Mouse (Mus musculus) embryo, embryonic 11 days (tissue): ENCODE results near the gene Dpm3.
"Not testable (repeated sequence)": the region's sequence is repeated elsewhere in the genome, so short reads cannot be mapped to it uniquely, and the experiment has no call there.

Experiments
- DNase-seq: peaks from one replicate; pipeline ENCODE4 v3.0.0-alpha.2; 2015

Gene Dpm3

DNA sequence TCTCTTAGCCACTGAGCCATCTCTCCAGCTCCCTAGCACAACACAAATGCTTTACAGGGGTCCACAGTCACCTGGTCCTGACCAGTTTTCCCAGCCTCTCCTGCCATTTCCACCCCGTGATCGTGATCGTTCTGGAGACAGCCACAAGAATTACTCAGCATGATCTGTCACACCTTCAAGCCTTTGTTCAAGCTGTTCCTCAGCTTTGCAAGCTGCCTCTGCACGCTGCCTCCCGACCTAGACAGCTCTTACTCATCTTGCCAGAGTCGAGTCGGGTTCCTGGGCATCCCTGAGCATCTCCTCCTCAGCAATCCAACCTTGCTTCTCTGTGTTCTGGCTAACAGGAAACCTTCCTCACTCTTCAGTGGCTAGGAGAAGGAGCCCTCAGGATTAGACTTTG lies at the start of gene Dpm3:
Gene Dpm3 (plus strand): TSS at position 283 of the 400 bp plus-strand sequence.
- no peak for DNase-seq

DNA sequence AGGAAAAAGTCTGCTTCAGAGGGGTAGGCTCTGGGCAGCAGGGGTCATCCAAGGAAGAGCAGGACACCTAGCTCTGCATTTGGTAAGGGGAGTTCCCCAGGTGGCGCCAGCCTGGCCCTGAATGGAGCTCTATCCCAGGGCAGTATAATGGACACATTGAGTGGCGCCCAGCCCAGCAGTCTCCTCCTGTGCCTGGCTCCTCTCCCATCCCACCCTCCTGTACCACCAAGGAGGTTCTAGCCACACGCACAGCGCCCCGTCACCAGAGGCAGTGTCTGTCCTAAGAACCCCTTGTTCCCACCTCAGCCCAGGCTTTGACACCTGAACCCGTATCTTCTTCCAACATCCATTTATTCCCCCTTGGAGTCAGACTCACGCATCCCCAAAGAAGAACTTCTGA lies 49.4 kb upstream of the Dpm3 start:
- DNase-seq, result no peak

- no peak for DNase-seq
Measured at GRCm38 (mm10) chr3:89210162-89210561, 49.0 kb upstream of the Dpm3 start.

GRCm38 (mm10) chr3:89210731-89211130 lies 48.4 kb upstream of the Dpm3 start:
- DNase-seq, result no peak

DNA sequence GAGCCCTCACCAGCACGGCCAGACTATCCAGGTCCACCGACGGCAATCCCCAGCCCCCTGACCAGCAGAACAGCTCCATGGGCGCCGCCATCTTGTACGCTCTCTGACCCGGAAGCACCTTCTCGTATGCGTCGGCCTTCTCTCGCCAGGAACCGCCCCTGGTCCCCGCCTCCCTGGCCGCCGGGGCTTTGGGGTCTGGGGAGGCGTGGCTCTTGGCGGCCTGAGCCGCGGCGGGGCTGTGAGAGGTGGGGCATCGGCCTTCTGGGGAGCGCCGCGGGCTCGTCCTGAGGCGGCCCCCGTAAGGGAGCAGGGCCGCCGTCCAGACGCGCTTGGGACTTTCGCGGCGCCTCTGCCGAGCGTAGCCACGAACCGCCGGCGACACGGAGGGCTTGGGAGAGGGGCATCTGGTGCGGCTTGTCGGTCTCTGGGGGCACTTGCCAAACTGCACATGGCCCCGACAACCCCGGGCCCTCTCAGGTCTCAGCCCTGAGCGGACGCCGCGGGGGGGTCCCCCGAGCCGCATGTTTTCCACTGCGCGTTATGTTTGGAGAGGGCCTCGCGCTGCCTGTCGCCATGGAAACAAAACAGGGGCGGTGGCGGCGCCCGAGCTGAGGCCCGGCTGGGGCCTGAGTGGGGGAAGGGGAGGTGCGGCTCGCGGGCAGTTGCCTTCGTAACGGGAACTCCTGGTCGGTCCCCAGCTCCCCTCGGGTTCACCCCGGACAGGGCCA lies 45.2 kb upstream of the Dpm3 start:
- DNase-seq, result peak; percentile 99

- peak; percentile 79 for DNase-seq
Measured at GRCm38 (mm10) chr3:89214681-89215411, 44.3 kb upstream of the Dpm3 start, which contains the start of gene Thbs3. Gene Thbs3, plus strand, starts transcription at chr3:89215180.

- peak; percentile 93 for DNase-seq
Measured at GRCm38 (mm10) chr3:89215853-89216252, 43.3 kb upstream of the Dpm3 start.

DNA sequence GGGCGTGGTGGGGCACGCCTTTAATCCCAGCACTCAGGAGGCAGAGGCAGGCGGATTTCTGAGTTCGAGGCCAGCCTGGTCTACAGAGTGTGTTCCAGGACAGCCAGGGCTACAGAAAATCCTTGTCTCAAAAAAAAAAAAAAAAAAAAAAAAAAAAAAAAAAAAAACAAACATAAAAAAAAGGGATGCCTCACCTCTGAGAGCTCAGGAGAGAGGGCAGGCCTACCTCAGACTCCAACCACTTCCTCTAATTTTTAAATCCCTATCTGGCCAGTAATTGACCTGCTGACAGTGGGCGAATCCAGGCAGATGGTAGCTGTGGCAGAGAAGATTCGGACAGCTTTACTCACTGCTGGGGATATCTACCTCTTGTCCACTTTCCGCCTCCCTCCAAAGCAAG lies 42.8 kb upstream of the Dpm3 start:
- not testable (repeated sequence) for DNase-seq

- no peak for DNase-seq
Measured at GRCm38 (mm10) chr3:89218271-89218670, 40.9 kb upstream of the Dpm3 start.

DNA sequence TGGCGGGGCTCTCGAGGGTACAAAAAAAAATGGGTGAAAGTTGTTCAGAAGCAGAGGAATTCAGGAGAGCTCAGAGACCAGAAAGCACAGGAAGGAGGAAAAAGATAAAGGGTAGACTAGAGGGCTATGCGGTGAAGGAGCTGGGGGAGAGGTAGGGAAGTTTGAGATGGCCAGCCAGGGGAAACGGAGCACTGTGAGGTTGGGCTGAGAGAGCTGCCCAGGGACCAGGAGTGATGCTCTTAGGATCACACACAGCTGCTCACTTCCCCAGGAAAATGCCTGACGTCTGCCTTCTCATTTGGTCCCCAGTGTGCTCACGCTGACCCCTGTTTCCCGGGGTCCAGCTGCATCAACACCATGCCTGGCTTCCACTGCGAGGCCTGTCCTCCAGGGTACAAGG lies 39.6 kb upstream of the Dpm3 start:
- DNase-seq, result peak; percentile 39

GRCm38 (mm10) chr3:89221167-89221566 lies 38.0 kb upstream of the Dpm3 start:
- no peak for DNase-seq

- DNase-seq, result no peak
Measured at GRCm38 (mm10) chr3:89224796-89225195, 34.4 kb upstream of the Dpm3 start.

GRCm38 (mm10) chr3:89225321-89225815 lies 33.8 kb upstream of the Dpm3 start:
- no peak for DNase-seq

DNA sequence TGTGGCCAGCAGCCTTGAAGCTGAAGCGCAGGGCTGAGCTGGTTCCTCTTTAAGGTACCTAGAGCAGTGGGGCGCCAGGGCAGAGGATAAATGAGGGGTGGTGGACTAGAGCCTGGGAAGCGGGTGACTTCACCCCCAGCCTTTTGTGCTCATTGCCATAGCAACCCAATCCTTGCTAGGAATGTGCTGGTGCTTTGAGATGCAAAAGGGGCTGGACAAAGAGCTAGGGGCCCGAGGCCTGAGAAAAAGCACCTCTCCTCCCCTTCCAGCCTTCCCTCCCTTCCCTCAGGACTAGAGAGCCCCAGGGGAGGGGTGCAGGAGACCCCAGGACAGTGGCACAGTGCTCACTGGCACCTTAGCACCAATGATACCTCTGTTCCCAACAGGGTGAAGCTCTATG lies 33.2 kb upstream of the Dpm3 start:
- peak; percentile 89 for DNase-seq

DNA sequence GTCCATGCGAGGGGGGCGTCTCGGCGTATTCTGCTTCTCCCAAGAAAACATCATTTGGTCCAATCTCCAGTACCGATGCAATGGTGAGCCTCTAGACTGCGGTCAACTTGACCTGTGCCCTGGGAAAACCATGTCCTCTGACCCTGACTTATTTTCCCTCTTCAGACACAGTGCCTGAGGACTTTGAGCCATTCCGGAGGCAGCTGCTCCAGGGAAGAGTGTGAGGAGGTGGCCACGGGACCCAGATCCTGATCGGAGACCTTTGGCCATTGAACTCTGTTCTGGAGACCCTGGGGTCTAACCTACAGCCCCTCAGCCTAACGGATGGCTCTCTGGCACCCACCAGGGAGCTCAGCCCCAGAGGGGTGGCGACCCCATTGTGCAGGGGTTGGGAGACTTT lies 32.8 kb upstream of the Dpm3 start:
- DNase-seq, result no peak

DNA sequence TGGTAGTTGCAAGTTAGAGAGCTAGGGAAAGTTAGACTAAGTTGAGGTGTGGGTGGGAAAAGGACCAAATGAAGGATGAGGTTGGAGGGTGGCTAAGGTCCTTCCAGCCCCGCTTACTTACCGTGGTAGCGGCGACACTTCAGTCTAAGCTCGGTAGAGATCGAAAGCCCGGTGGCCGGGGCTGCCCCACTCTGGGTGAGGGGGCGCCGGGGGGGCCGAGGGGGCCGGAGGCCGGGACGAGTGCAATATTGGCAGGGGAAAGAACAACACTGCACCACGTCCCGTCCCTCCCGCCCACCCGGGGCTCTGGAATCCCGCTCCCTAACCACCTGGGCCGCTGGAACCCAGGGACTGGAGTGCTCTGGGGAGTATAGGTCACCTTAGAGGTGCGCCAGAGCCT lies 32.3 kb upstream of the Dpm3 start, which contains the start of gene Mtx1:
Gene Mtx1 (minus strand): TSS at position 189 of the 400 bp plus-strand sequence.
- no peak for DNase-seq

GRCm38 (mm10) chr3:89227307-89228179 lies 31.6 kb upstream of the Dpm3 start:
- DNase-seq, result peak; percentile 96

DNA sequence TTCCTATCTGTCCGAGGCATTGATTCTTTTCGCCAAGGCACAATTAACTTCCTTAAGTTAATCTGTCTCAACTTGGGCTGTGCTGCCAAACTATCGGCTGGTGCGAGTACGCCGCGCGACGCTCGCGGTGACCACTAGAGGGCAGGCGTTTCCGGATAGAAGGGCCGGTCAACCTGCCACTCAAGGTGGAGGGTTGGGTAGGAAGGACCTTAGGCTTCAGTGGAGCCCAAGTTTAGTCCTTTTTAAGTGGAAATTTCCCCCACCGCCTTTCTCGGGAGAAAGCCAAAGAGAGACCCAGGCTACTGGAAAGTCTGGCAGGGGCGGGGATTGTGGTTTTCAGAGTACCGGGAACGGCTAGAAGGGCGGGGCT lies 31.0 kb upstream of the Dpm3 start:
- DNase-seq, result peak; percentile 92

GRCm38 (mm10) chr3:89228836-89229235 lies 30.3 kb upstream of the Dpm3 start, which contains the start of gene Muc1:
Gene Muc1, plus strand, starts transcription at chr3:89229057.
- no peak for DNase-seq

DNA sequence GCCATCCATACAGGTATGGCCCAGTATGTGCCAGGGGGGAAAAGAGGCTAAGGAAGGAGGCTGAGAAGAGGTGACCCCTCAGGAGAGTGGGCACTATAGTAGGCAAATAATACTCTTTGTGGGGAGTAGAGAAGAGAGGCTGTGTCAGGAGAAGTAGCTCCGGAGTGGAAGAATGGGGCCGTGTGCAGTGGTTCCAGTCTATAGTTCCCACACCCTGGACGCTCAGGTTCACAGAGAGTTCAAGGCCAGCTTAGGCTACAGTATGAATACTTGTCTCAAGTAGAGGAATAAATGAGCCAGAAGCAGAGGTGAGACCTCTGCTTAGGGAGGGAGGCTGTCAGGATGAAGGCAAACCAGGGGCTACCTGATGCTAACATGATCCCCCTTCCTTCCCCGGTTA lies 29.9 kb upstream of the Dpm3 start:
- DNase-seq, result no peak

DNA sequence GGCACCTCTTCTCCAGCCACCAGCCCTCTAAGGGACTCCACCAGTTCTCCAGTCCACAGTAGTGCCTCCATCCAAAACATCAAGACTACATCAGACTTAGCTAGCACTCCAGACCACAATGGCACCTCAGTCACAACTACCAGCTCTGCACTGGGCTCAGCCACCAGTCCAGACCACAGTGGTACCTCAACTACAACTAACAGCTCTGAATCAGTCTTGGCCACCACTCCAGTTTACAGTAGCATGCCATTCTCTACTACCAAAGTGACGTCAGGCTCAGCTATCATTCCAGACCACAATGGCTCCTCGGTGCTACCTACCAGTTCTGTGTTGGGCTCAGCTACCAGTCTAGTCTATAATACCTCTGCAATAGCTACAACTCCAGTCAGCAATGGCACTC lies 28.6 kb upstream of the Dpm3 start:
- no peak for DNase-seq

- no peak for DNase-seq
Measured at GRCm38 (mm10) chr3:89231345-89231744, 27.8 kb upstream of the Dpm3 start.

DNA sequence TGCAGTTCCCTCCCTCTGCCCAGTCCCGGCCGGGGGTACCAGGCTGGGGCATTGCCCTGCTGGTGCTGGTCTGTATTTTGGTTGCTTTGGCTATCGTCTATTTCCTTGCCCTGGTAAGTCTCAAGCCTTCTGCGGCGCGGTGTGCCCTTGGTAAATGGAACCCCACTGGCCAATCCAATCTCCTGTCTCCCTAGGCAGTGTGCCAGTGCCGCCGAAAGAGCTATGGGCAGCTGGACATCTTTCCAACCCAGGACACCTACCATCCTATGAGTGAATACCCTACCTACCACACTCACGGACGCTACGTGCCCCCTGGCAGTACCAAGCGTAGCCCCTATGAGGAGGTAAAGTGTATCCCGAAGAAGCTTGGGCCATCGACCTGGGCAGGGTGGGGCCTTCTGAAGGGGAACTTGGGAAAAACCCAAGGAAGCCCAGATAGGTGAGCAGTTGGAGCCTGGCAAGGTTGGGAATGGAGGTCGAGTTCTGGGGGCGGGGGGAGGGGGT lies 27.3 kb upstream of the Dpm3 start:
- DNase-seq, result no peak
